Mouse (Mus musculus): Measurements from ENCODE around the gene Zfp54. TPM values are rescaled to one million over a fixed set of nuclear protein-coding genes. Genes with fewer than 3 reads are reported as not detected.

The Zfp54 gene
- total and polyA plus RNA-seq, 2 experiments from 2014 or later, result 2.3 to 5.4 TPM

DNA sequence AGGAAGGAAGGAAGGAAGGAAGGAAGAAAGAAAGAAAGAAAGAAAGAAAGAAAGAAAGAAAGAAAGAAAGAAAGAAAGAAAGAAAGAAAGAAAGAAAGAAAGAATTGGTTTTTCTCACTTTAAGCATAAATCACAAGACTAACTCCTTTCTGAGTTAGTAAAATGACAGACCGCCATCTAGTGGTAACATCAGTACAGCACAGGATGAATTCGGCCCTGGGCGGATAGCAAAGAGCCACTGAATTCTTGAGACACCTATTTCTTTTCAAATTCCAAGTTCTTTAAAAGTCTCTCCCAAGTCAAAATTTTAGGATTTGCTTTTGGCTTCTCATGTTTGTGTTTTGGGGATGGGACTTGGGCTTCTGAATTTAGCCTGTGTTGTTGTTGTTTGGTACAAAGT, 26.6 kb downstream of the Zfp54 start:
- DNase-seq (ENCODE audit: low spot score) (peak; percentile 91), ATAC-seq (ENCODE audit: low FRiP score) (peak; percentile 88)
- Histone ChIP-seq H3K36me3 (ENCODE audit: insufficient read depth, low read length) (no peaks in the 10 kb centered on the region), H3K9me3 (ENCODE audit: low read length) (no peaks in the 10 kb centered on the region), H3K27me3 (ENCODE audit: insufficient read depth, low read length) (no peaks in the 10 kb centered on the region), H3K9ac (replicated peaks; ENCODE audit: low read length, poor library complexity, severe bottlenecking) (peak overlapping the region; percentile 51; the same call in 1 of the 2 replicates), H3K27ac (ENCODE audit: low read depth, low read length) (peak overlapping the region; percentile 71; the same call in 1 of the 2 replicates), H3K4me1 (ENCODE audit: insufficient read depth, low read length) (0 out of 2 replicates have a peak, but pooled peaks cover 4% of the 10 kb centered on the region), H3K4me3 (ENCODE audit: low read depth, low read length) (peak overlapping the region; percentile 55), H3K4me2 (ENCODE audit: low read depth, low read length, poor library complexity, severe bottlenecking) (peak overlapping the region; percentile 65)
- TF ChIP-seq CTCF (IDR thresholded peaks at IDR 0.05), result peak; percentile 82
- WGBS, result under 1% methylated on average over 3 of the region's 3 CpGs

DNA sequence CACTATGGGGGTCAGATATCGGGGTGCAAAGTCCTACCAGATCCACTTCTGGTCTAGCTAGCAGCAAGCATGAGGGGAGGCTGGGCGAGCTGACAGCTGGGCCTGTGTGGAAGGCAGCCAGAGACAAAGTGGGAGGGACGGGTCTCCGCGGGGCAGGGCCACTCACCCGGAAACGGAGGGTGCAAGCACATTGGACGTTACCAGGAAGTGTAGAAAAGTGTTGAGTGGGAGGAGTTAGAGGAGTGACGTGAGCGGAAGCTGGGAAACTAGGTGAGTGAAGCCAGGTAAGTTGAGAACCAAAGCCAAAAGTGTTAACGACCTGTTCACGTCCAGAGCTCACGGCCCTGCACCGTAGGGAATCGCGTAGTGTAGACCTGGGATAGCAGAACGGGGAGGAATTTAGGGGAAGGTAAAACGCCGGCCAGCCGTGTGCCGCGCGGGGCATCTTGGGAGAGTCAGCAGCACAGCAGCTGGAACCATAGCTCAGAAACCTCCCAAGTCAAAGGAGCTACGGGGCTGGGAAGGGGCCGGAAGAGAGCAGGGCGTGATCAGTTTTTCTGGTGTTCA, 27.2 kb downstream of the Zfp54 start, which contains the start of gene Zfp51:
Gene Zfp51, plus strand, starts transcription at position 237 of the 567 bp plus-strand sequence.
- TF ChIP-seq CTCF (IDR thresholded peaks at IDR 0.05), result no peak
- peak within 1 kb of the TSS; percentile 65 for H3K4me2 ChIP-seq (ENCODE audit: low read depth, low read length, poor library complexity, severe bottlenecking)
- peak; percentile 99 for ATAC-seq (ENCODE audit: low FRiP score)
- H3K27ac ChIP-seq (ENCODE audit: low read depth, low read length), result peak within 1 kb of the TSS; percentile 71
- H3K4me3 ChIP-seq (ENCODE audit: low read depth, low read length), result peak within 1 kb of the TSS; percentile 55
- H3K27me3 ChIP-seq (ENCODE audit: insufficient read depth, low read length), result no peaks in the 10 kb centered on the region
- DNase-seq (ENCODE audit: low spot score), result peak; percentile 92
- H3K9ac ChIP-seq (replicated peaks; ENCODE audit: low read length, poor library complexity, severe bottlenecking), result peak within 1 kb of the TSS; percentile 51
- no peaks in the 10 kb centered on the region for H3K9me3 ChIP-seq (ENCODE audit: low read length)
- under 1% methylated on average over 26 of the region's 26 CpGs for WGBS
- H3K4me1 ChIP-seq (ENCODE audit: insufficient read depth, low read length), result 0 out of 2 replicates have a peak, but pooled peaks cover 4% of the 10 kb centered on the region
- no peaks in the 10 kb centered on the region for H3K36me3 ChIP-seq (ENCODE audit: insufficient read depth, low read length)

- Histone ChIP-seq H3K4me2 (ENCODE audit: low read depth, low read length, poor library complexity, severe bottlenecking) (no peak overlapping the region), H3K9me3 (ENCODE audit: low read length) (no peaks in the 10 kb centered on the region), H3K4me3 (ENCODE audit: low read depth, low read length) (no peak overlapping the region), H3K4me1 (ENCODE audit: insufficient read depth, low read length) (no peaks in the 10 kb centered on the region), H3K27ac (ENCODE audit: low read depth, low read length) (no peak overlapping the region), H3K9ac (replicated peaks; ENCODE audit: low read length, poor library complexity, severe bottlenecking) (no peak overlapping the region), H3K27me3 (ENCODE audit: insufficient read depth, low read length) (no peaks in the 10 kb centered on the region), H3K36me3 (ENCODE audit: insufficient read depth, low read length) (peaks cover 20% of the 10 kb centered on the region)
- ATAC-seq (ENCODE audit: low FRiP score), result no peak
- TF ChIP-seq CTCF (IDR thresholded peaks at IDR 0.05), result no peak
- WGBS, result 72% methylated on average over 5 of the region's 5 CpGs
- no peak for DNase-seq (ENCODE audit: low spot score)
Observed at GRCm38 (mm10) chr17:21463550-21463949, 40.5 kb downstream of the Zfp54 start.

- Histone ChIP-seq H3K27ac (ENCODE audit: low read depth, low read length) (no peak overlapping the region), H3K4me1 (ENCODE audit: insufficient read depth, low read length) (no peaks in the 10 kb centered on the region), H3K9me3 (ENCODE audit: low read length) (no peaks in the 10 kb centered on the region), H3K9ac (replicated peaks; ENCODE audit: low read length, poor library complexity, severe bottlenecking) (no peak overlapping the region), H3K27me3 (ENCODE audit: insufficient read depth, low read length) (no peaks in the 10 kb centered on the region), H3K36me3 (ENCODE audit: insufficient read depth, low read length) (no peaks in the 10 kb centered on the region), H3K4me2 (ENCODE audit: low read depth, low read length, poor library complexity, severe bottlenecking) (no peak overlapping the region), H3K4me3 (ENCODE audit: low read depth, low read length) (no peak overlapping the region)
- DNase-seq (ENCODE audit: low spot score) (no peak), ATAC-seq (ENCODE audit: low FRiP score) (no peak)
- 71% methylated on average over 3 of the region's 3 CpGs for WGBS
- TF ChIP-seq CTCF (IDR thresholded peaks at IDR 0.05), result no peak
Observed at GRCm38 (mm10) chr17:21472032-21472652, 49.1 kb downstream of the Zfp54 start.

DNA sequence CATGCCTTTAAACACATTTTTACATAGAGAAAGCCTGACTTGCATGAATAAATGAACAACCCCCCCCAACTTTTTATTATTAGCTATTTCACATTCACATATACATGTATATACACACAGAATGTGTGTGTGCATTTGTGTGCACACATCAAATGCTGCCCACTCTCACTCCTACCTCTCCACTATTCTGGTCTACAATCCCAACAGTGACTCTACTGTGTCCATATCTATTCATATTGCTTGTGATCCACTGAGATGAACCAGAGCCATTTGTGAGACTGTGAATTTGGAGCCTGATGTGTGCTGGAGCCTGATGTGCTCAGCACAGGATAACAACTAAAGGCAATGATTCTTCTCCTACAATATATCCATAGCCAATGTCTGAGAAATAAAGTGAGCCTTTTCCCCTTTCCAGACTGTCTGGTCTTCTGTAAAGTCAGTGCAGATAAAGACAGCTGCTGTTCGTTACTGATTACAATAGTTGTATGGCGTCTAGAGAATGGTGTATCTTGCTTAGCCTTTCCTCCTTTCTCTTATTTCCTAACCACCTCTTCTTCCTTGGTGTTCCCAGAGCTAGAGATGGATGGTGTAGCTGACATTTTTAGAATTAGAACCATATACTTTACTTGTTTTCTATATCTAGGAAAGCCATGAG, 49.8 kb downstream of the Zfp54 start:
- Histone ChIP-seq H3K9me3 (ENCODE audit: low read length) (no peaks in the 10 kb centered on the region), H3K36me3 (ENCODE audit: insufficient read depth, low read length) (no peaks in the 10 kb centered on the region), H3K9ac (replicated peaks; ENCODE audit: low read length, poor library complexity, severe bottlenecking) (no peak overlapping the region), H3K4me3 (ENCODE audit: low read depth, low read length) (no peak overlapping the region), H3K27ac (ENCODE audit: low read depth, low read length) (no peak overlapping the region), H3K4me2 (ENCODE audit: low read depth, low read length, poor library complexity, severe bottlenecking) (no peak overlapping the region), H3K27me3 (ENCODE audit: insufficient read depth, low read length) (no peaks in the 10 kb centered on the region), H3K4me1 (ENCODE audit: insufficient read depth, low read length) (no peaks in the 10 kb centered on the region)
- DNase-seq (ENCODE audit: low spot score) (no peak), ATAC-seq (ENCODE audit: low FRiP score) (no peak)
- no peak for TF ChIP-seq CTCF (IDR thresholded peaks at IDR 0.05)
- 88% methylated on average over 2 of the region's 2 CpGs for WGBS

Measured in midbrain, postnatal 0 days (tissue).